Comparison of ENCODE assay signal across 7 mouse cellular contexts in the genomic region with DNA sequence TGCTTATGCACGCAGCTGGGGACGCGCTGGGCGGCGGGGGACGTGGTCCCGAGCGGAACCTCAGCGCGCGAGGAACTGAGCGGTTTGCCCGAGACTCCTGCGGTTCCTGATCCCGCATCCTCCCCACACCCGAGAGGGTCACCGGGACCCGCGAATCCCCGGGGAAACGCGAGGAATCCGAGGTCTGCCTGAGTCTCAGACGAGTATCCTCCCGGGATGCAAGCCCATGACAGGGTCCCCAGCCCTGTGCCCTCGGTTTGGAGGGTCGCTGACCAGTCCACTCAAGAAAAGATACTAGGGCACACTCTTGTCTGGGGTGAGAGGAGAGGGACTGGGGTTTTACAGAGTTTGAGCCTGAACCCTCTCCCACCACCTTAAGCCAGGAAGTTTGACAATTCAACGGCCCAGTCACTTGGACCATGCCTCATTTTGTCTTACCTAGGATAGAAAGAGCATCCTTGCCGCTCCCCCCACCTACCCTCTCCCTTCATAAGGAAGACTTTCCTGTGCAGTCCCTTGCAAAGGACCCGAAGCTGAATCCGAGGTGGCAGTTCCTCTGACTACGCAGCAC. TPM values are rescaled to one million over a fixed set of nuclear protein-coding genes. Genes with fewer than 3 reads are reported as not detected.
DNase-seq lines count a peak whose midpoint lies in the region; ATAC-seq and TF ChIP-seq lines count a peak whose summit lies in the region.

No protein-coding gene starts in this region.

- H3K9me3 ChIP-seq in liver, embryonic 14.5 days (ENCODE audit: control insufficient read depth, low read length): no peaks in the 10 kb centered on the region

- whole genome bisulfite sequencing in thymus, adult 2 months: 8% methylated on average over 31 of the region's 32 CpGs
- 5% methylated on average over 32 of the region's 32 CpGs for WGBS in liver, embryonic 14.5 days (ENCODE audit: insufficient replicate concordance)

- ATAC-seq in granulocyte monocyte progenitor cell, adult 5-6 weeks (replicated peaks; ENCODE audit: poor library complexity, severe bottlenecking): peak; percentile 23; the same call in 1 of the 2 replicates
- ATAC-seq in liver, embryonic 14.5 days (ENCODE audit: insufficient read depth): no peak

- no peak for DNase-seq in thymus, adult 2 months
- DNase-seq in thymus, adult 18-20 months: no peak
- no peak for DNase-seq in liver, embryonic 14.5 days (ENCODE audit: low read depth in 3 of 3, low spot score in 3 of 3)
- DNase-seq in ovary, postnatal 36 days (ENCODE audit: low spot score): no peak
- DNase-seq in left cerebral cortex, adult 18-20 months (ENCODE audit: low spot score in 2 of 2): no peak
- DNase-seq in kidney, adult 11 months: no peak

- H3K27me3 ChIP-seq in thymus, adult 2 months (ENCODE audit: control insufficient read depth, insufficient read depth, low read length): peaks cover 19% of the 10 kb centered on the region
- peaks cover 30% of the 10 kb centered on the region for H3K27me3 ChIP-seq in liver, embryonic 14.5 days (ENCODE audit: control insufficient read depth, insufficient read depth, low read length)

- no peak overlapping the region for H3K27ac ChIP-seq in thymus, adult 2 months (ENCODE audit: control insufficient read depth, insufficient read depth, low read length)
- no peak overlapping the region for H3K27ac ChIP-seq in liver, embryonic 14.5 days

- H3K4me2 ChIP-seq in liver, embryonic 14.5 days (ENCODE audit: low read depth): peak overlapping the region; percentile 54

- TF ChIP-seq CTCF in thymus, adult 2 months (IDR thresholded peaks at IDR 0.05; ENCODE audit: borderline replicate concordance, control insufficient read depth, extremely low read depth, insufficient read depth, low read length, poor library complexity): no peak
- no peak for TF ChIP-seq CTCF in liver, embryonic 14.5 days (IDR thresholded peaks at IDR 0.05; ENCODE audit: low read depth)

- no peaks in the 10 kb centered on the region for H3K4me1 ChIP-seq in thymus, adult 2 months (replicated peaks; ENCODE audit: control insufficient read depth, insufficient read depth, low read length)
- H3K4me1 ChIP-seq in liver, embryonic 14.5 days (replicated peaks; ENCODE audit: control insufficient read depth in 2 of 2, insufficient read depth in 2 of 2, low read length in 1 of 2): no peaks in the 10 kb centered on the region

- H3K36me3 ChIP-seq in thymus, adult 2 months (ENCODE audit: control insufficient read depth, insufficient read depth, low read length): no peaks in the 10 kb centered on the region
- H3K36me3 ChIP-seq in liver, embryonic 14.5 days (replicated peaks; ENCODE audit: control insufficient read depth, insufficient read depth, low read depth): no peaks in the 10 kb centered on the region

- peak overlapping the region; percentile 9; the same call in 1 of the 2 replicates for H3K4me3 ChIP-seq in thymus, adult 2 months (ENCODE audit: control insufficient read depth, insufficient read depth, low read length)
- peak overlapping the region in 1 of 2 experiments; percentile 42; a peak in 2 of 4 replicates for H3K4me3 ChIP-seq in liver, embryonic 14.5 days (ENCODE audit: insufficient read depth in 1 of 2, low read depth in 2 of 2, low read length in 2 of 2)

- TF ChIP-seq EP300 in liver, embryonic 14.5 days (IDR thresholded peaks at IDR 0.05; ENCODE audit: low read depth): no peak

- no peak overlapping the region for H3K9ac ChIP-seq in liver, embryonic 14.5 days (replicated peaks)

- TF ChIP-seq POLR2A in thymus, adult 2 months (IDR thresholded peaks at IDR 0.05; ENCODE audit: control insufficient read depth, extremely low read depth, insufficient read depth, low read length, poor library complexity): no peak

RNA-seq across cellular contexts. Expression of gene Bean1, which starts 0.9 kb away (rescaled TPM):
- 0.70 and 0.82 TPM in 2 replicates for polyA plus RNA-seq in thymus, adult 2 months (2012; rRNA removed)
- not detected in 2 replicates for total RNA-seq in granulocyte monocyte progenitor cell, adult 5-6 weeks (2014; fragmentation: Nextera tagmentation)
- not detected in 2 replicates for total RNA-seq in granulocyte monocyte progenitor cell, adult 5-6 weeks (2017)
- polyA plus RNA-seq in liver, embryonic 14.5 days (2012; rRNA removed): 0.02 and 0.05 TPM in 2 replicates
- polyA plus RNA-seq in liver, embryonic 14.5 days (2014; fragmentation: Nextera tagmentation; extraction: Ambion mirVana): not detected in 2 replicates
- 10 to 100 TPM; 11.6 to 12.5 TPM for total RNA-seq in left cerebral cortex, adult 18-20 months (2021)

Comparison
In these comparisons a context has a peak if more than half of its experiments do, and no peak if none do; other contexts are left out.
1. RNA of gene Bean1, which starts 0.9 kb away (total RNA-seq): 11.6 to 12.5 TPM in left cerebral cortex, adult 18-20 months; not detected in granulocyte monocyte progenitor cell, adult 5-6 weeks; every median in the first group is over 10 times any median in the second.